Mouse (Mus musculus) limb, embryonic 12.5 days (tissue): ENCODE measurements around the gene Ccdc115. TPM values are rescaled to one million over a fixed set of nuclear protein-coding genes. Genes with fewer than 3 reads are reported as not detected.
A peak's percentile ranks its signal among the peaks of the same experiment; 100 is the strongest.
"Not testable (repeated sequence)": the region's sequence is repeated elsewhere in the genome, so short reads cannot be mapped to it uniquely, and the experiment has no call there.

ENCODE experiments used
- ATAC-seq: fragments of 200-750 bp; cut with Nextera tagmentation; 2 replicates; pipeline ENCODE4 v1.8.0; 2017; ENCODE audit warnings: low read depth, moderate TSS enrichment; ENCODE audit not compliant: insufficient number of reproducible peaks, insufficient read depth, low FRiP score, low TSS enrichment
- H3K27ac ChIP-seq: fragments of 300-500 bp; sonication (generic); 2 replicates; pipeline ENCODE4 v1.5.1; 2016; ENCODE audit warnings: mild to moderate bottlenecking, moderate library complexity
- H3K27me3 ChIP-seq: fragments of 300-500 bp; sonication (generic); 2 replicates; pipeline ENCODE4 v1.6.1; 2016; ENCODE audit warnings: mild to moderate bottlenecking, moderate library complexity
- H3K36me3 ChIP-seq: fragments of 300-500 bp; sonication (generic); 2 replicates; pipeline ENCODE4 v1.6.1; 2016; ENCODE audit warnings: mild to moderate bottlenecking, moderate library complexity
- H3K4me1 ChIP-seq: fragments of 300-500 bp; sonication (generic); replicated peaks from 2 replicates; pipeline ENCODE4 v1.6.1; 2016
- H3K4me2 ChIP-seq: fragments of 300-500 bp; sonication (generic); 2 replicates; pipeline ENCODE4 v1.6.1; 2016; ENCODE audit warnings: mild to moderate bottlenecking, moderate library complexity
- H3K4me3 ChIP-seq: fragments of 300-500 bp; sonication (generic); replicated peaks from 2 replicates; pipeline ENCODE4 v1.5.1; 2016; ENCODE audit warnings: mild to moderate bottlenecking
- H3K9ac ChIP-seq: fragments of 300-500 bp; sonication (generic); replicated peaks from 2 replicates; pipeline ENCODE4 v1.6.1; 2016; ENCODE audit warnings: mild to moderate bottlenecking, moderate library complexity
- H3K9me3 ChIP-seq: fragments of 300-500 bp; sonication (generic); 2 replicates; pipeline ENCODE4 v1.6.1; 2016; ENCODE audit warnings: mild to moderate bottlenecking, moderate library complexity
- WGBS: fragments of 180-500 bp; shearing (Covaris S2); methylation state at CpG from one replicate; pipeline ENCODE4 v1.1.7; 2016; 5-methylcytosine and 5-hydroxymethylcytosine counted together
- polyA plus RNA-seq: library from polyadenylated mRNA; unstranded; fragments of >200 nt; fragmentation: Nextera tagmentation; extraction: Ambion mirVana; gene quantifications from 2 replicates; pipeline ENCODE4 v1.2.1, GENCODE M21; 2016

Ccdc115 gene
- polyA plus RNA-seq, 1 experiment from 2014 or later, result 45.4 TPM

- not testable (repeated sequence) for H3K9me3 ChIP-seq, H3K27ac ChIP-seq, ATAC-seq, H3K27me3 ChIP-seq, H3K4me2 ChIP-seq, H3K4me3 ChIP-seq, H3K9ac ChIP-seq
- 95% methylated on average over 8 of the region's 8 CpGs for WGBS
- peaks cover 15% of the 10 kb centered on the region for H3K4me1 ChIP-seq
- H3K36me3 ChIP-seq, result peaks cover 19% of the 10 kb centered on the region
These were observed 2.1 kb downstream of the Ccdc115 start for GRCm38 (mm10) chr1:34437366-34437765.

- peaks cover 15% of the 10 kb centered on the region for H3K4me1 ChIP-seq
- H3K36me3 ChIP-seq, result peaks cover 17% of the 10 kb centered on the region
- no peak overlapping the region for H3K27ac ChIP-seq
- no peak overlapping the region for H3K4me2 ChIP-seq
- ATAC-seq, result no peak
- no peak overlapping the region for H3K4me3 ChIP-seq
- H3K9me3 ChIP-seq, result peaks cover 10% of the 10 kb centered on the region
- 78% methylated on average over 3 of the region's 3 CpGs for WGBS
- no peak overlapping the region for H3K9ac ChIP-seq
- no peaks in the 10 kb centered on the region for H3K27me3 ChIP-seq
These were observed 3.1 kb downstream of the Ccdc115 start for GRCm38 (mm10) chr1:34436374-34436773.

DNA sequence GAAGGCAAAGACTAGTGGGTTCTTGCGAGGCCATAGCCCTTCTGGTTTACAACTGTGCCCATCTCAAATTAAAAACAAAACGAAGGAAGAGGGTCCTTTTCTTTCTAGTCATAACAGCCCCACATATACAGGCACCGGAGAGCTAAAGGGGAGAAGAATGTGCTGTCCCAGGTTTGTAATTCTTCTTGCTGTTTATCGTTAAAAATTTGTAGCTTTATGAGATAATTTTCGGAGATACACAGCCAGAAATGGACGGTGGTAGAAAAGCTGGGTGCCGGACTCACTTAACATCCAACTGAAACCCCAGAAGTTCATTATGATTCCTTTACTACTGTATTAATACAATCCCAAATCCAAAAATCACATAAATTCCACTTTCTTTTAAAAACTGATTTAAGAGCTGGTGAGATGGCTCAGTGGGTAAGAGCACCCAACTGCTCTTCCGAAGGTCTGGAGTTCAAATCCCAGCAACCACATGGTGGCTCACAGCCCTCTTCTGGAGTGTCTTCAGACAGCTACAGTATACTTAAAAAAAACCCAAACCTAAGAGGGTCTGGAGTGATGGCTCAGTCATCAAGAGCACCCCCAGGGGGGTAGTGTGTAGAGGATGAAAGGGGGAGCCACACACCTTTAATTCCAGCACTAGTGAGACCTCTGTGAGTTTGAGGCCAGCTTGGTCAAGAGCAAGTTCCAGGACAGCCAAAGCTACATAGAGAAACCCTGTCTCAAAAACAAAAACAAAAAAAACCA is 3.9 kb downstream of the Ccdc115 start:
- H3K9ac ChIP-seq, result peak overlapping the region; percentile 70
- H3K27me3 ChIP-seq, result no peaks in the 10 kb centered on the region
- peak overlapping the region; percentile 59 for H3K4me2 ChIP-seq
- no peak for ATAC-seq
- H3K27ac ChIP-seq, result peak overlapping the region; percentile 86
- H3K4me3 ChIP-seq, result peak overlapping the region; percentile 60
- 29% methylated on average over 8 of the region's 8 CpGs for WGBS
- peaks cover 18% of the 10 kb centered on the region for H3K9me3 ChIP-seq
- peaks cover 10% of the 10 kb centered on the region for H3K4me1 ChIP-seq
- peaks cover 24% of the 10 kb centered on the region for H3K36me3 ChIP-seq

- Histone ChIP-seq H3K27me3 (no peaks in the 10 kb centered on the region), H3K36me3 (peaks cover 27% of the 10 kb centered on the region), H3K4me1 (peaks cover 10% of the 10 kb centered on the region), H3K9ac (peak overlapping the region; percentile 70), H3K4me3 (peak overlapping the region; percentile 60), H3K27ac (peak overlapping the region; percentile 86), H3K9me3 (peaks cover 26% of the 10 kb centered on the region), H3K4me2 (peak overlapping the region; percentile 59)
- ATAC-seq, result no peak
- WGBS, result 1% methylated on average over 30 of the region's 30 CpGs
These were observed 4.8 kb downstream of the Ccdc115 start for GRCm38 (mm10) chr1:34434660-34435160.

DNA sequence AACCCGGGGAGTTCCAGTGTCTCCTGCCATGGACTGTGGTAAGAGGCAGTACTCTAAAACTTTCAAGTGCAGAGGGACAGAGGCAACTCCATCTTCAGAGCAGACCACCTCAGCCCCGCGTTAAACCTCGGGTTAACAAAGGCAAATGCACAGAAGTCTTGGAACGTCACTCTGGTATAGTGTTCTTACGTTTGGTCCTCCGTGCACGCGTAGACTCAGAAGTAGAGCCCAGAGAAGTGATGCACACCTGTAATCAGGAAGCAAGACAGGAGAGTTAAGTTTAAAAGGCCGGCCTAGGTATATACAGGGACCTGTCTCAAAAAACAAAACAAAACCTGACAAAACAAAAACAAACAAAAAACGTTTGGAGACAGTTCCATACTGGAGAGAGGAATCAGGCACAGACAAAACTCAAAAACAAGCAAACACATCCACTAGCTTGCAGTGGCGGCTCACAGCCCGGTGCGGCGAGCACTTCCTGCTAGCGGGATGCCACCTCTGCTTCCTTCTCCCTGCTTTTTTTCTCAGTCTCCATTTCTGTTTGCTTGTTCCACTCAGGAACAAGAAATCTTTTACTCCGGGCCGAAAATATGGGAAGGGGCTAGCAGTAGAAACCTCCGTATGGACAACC is 5.5 kb downstream of the Ccdc115 start:
- peak overlapping the region; percentile 59 for H3K4me2 ChIP-seq
- peak overlapping the region; percentile 60 for H3K4me3 ChIP-seq
- ATAC-seq, result no peak
- peaks cover 27% of the 10 kb centered on the region for H3K36me3 ChIP-seq
- H3K27ac ChIP-seq, result peak overlapping the region; percentile 41; the same call in 1 of the 2 replicates
- H3K27me3 ChIP-seq, result no peaks in the 10 kb centered on the region
- H3K4me1 ChIP-seq, result peaks cover 10% of the 10 kb centered on the region
- H3K9ac ChIP-seq, result no peak overlapping the region; the same call in 1 of the 2 replicates
- WGBS, result 15% methylated on average over 19 of the region's 19 CpGs
- H3K9me3 ChIP-seq, result peaks cover 33% of the 10 kb centered on the region

GRCm38 (mm10) chr1:34432776-34433481 is 6.5 kb downstream of the Ccdc115 start:
- ATAC-seq, result no peak
- H3K9me3 ChIP-seq, result peaks cover 36% of the 10 kb centered on the region
- H3K27me3 ChIP-seq, result no peaks in the 10 kb centered on the region
- H3K36me3 ChIP-seq, result peaks cover 27% of the 10 kb centered on the region
- 14% methylated on average over 35 of the region's 35 CpGs for WGBS
- peak overlapping the region; percentile 62 for H3K9ac ChIP-seq
- peak overlapping the region; percentile 75 for H3K27ac ChIP-seq
- H3K4me3 ChIP-seq, result peak overlapping the region; percentile 44
- peak overlapping the region; percentile 59 for H3K4me2 ChIP-seq
- peaks cover 6% of the 10 kb centered on the region; the same call in 1 of the 2 replicates for H3K4me1 ChIP-seq

GRCm38 (mm10) chr1:34432411-34432775 is 7.1 kb downstream of the Ccdc115 start:
- H3K9me3 ChIP-seq, result peaks cover 36% of the 10 kb centered on the region
- H3K9ac ChIP-seq, result 0 out of 2 replicates have a peak overlapping the region, but pooled peaks have one; percentile 62
- H3K4me2 ChIP-seq, result peak overlapping the region; percentile 59
- peaks cover 6% of the 10 kb centered on the region; the same call in 1 of the 2 replicates for H3K4me1 ChIP-seq
- peak overlapping the region; percentile 44 for H3K4me3 ChIP-seq
- WGBS, result 51% methylated on average over 13 of the region's 13 CpGs
- H3K27me3 ChIP-seq, result no peaks in the 10 kb centered on the region
- ATAC-seq, result no peak
- H3K27ac ChIP-seq, result peak overlapping the region; percentile 75; the same call in 1 of the 2 replicates
- H3K36me3 ChIP-seq, result peaks cover 22% of the 10 kb centered on the region

DNA sequence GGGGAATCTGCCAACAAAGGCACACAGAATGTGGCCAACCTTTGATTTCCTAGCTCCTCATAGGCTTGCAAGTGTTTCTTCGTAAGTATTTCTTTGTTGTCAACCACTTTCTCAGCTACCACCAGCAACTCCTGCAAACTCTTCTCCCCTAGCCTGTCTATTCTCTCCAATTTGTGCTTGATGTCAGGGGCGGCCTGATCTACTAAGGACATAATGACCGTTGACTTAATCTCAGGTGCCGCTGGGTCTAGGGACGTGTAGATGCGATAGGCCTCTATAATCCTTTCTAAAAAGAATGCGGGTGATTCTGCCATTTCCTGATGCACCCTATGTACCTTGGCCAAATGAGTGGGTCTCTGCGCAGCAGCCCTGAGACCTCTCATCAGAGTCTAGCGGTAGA is 8.0 kb downstream of the Ccdc115 start:
- no peak overlapping the region for H3K9ac ChIP-seq
- H3K27me3 ChIP-seq, result no peaks in the 10 kb centered on the region
- no peak overlapping the region for H3K27ac ChIP-seq
- H3K9me3 ChIP-seq, result peaks cover 36% of the 10 kb centered on the region
- H3K4me3 ChIP-seq, result no peak overlapping the region
- H3K4me1 ChIP-seq, result peaks cover 6% of the 10 kb centered on the region; the same call in 1 of the 2 replicates
- 98% methylated on average over 9 of the region's 9 CpGs for WGBS
- ATAC-seq, result no peak
- H3K36me3 ChIP-seq, result peaks cover 14% of the 10 kb centered on the region
- H3K4me2 ChIP-seq, result no peak overlapping the region

- H3K27me3 ChIP-seq, result no peaks in the 10 kb centered on the region
- WGBS, result 94% methylated on average over 3 of the region's 3 CpGs
- no peak for ATAC-seq
- no peak overlapping the region for H3K4me3 ChIP-seq
- H3K36me3 ChIP-seq, result peaks cover 14% of the 10 kb centered on the region
- no peak overlapping the region for H3K27ac ChIP-seq
- H3K9ac ChIP-seq, result no peak overlapping the region
- H3K4me2 ChIP-seq, result no peak overlapping the region
- H3K4me1 ChIP-seq, result peaks cover 6% of the 10 kb centered on the region; the same call in 1 of the 2 replicates
- peaks cover 36% of the 10 kb centered on the region for H3K9me3 ChIP-seq
These were observed 8.5 kb downstream of the Ccdc115 start for GRCm38 (mm10) chr1:34430981-34431380.

DNA sequence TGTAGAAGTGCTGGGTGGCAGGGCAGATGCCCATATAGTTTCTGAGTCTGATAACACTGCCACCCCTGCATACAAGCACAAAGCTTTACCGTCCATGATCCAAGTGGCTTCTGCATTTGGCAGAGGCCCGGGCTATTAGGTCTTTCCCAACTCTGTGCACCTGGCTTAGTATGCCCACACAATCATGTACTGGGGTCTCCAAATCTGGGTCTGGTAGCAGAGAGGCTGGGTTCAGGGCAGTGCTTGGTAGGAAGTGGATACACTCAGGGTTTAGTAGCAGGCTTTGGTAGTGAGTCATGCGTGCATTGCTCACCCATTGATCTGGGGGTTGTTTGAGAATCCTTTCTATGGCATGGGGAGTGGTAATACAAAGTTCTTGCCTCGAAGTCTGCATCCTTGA is 10.2 kb downstream of the Ccdc115 start:
- peaks cover 6% of the 10 kb centered on the region; the same call in 1 of the 2 replicates for H3K4me1 ChIP-seq
- H3K9ac ChIP-seq, result no peak overlapping the region
- H3K27ac ChIP-seq, result no peak overlapping the region
- no peaks in the 10 kb centered on the region for H3K27me3 ChIP-seq
- WGBS, result 95% methylated on average over 4 of the region's 4 CpGs
- H3K4me2 ChIP-seq, result no peak overlapping the region
- ATAC-seq, result no peak
- H3K4me3 ChIP-seq, result no peak overlapping the region
- H3K9me3 ChIP-seq, result peaks cover 36% of the 10 kb centered on the region
- H3K36me3 ChIP-seq, result peaks cover 14% of the 10 kb centered on the region

DNA sequence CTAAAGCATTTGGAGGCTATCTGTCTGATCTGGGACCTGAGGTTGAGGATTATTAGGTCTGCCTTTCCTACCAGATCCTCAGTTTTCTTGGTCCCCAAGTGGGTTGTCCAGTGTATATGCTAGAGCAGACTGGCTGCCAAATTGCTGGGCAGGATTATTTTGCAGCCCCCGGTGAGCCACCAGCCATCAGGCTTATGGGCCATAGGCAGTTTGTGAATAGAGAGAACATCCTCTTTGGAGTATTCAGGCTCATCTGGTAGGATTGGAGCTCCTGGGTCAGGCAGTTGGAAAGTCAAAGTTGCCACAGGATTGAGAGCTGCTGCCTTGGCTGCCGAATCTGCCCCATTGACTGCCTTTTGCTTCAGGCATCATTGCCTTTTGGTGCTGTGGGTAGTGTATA is 11.0 kb downstream of the Ccdc115 start:
- WGBS, result 94% methylated on average over 2 of the region's 2 CpGs
- Histone ChIP-seq H3K27me3 (no peaks in the 10 kb centered on the region), H3K36me3 (peaks cover 14% of the 10 kb centered on the region), H3K27ac (no peak overlapping the region), H3K9me3 (peaks cover 36% of the 10 kb centered on the region), H3K9ac (no peak overlapping the region), H3K4me3 (no peak overlapping the region), H3K4me1 (no peaks in the 10 kb centered on the region), H3K4me2 (no peak overlapping the region)
- no peak for ATAC-seq
